Mouse (Mus musculus) embryonic fibroblast, embryonic 13.5 days (primary cell): ENCODE data around the gene Nme7.

Experiments used
- CTCF ChIP-seq: IDR thresholded peaks from 2 replicates; pipeline ENCODE4 v1.5.1; 2011; ENCODE audit warnings: mild to moderate bottlenecking, control low read depth, low read length, moderate library complexity, borderline replicate concordance; ENCODE audit not compliant: insufficient read depth
- POLR2A ChIP-seq: IDR thresholded peaks from 2 replicates; pipeline ENCODE4 v1.6.1; 2011; ENCODE audit warnings: low read depth, mild to moderate bottlenecking, control low read depth, low read length, moderate library complexity

DNA sequence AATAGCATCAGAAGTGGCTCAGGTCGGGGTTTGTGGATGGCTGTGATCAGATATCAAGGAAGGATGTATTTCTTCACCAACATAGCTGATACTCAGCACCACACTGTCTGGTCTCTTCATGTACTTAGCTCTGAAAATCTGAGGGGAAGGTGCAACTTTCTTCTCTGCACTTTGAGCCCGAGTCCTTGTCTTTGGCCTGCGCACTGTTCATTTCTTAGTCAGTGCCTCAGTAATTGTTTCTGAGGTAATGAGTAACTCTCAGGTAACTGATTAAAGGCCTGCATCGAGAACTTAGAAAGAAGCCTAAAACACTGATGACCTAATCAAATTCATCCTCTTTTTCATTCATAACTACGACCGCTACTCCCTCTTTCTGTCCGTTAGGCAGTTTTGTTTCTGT lies 107.4 kb downstream of the Nme7 start:
- no peak for TF ChIP-seq CTCF
- TF ChIP-seq POLR2A = no peak
